Mouse (Mus musculus) lung, embryonic 16.5 days (tissue): ENCODE measurements at regions not wholly inside any gene's neighbourhood (a gene's known extent, or its start where the extent isn't known, plus 50 kb on each side); places are given as distances from the start of the nearest gene placed in this dataset.

ENCODE experiments used
- ATAC-seq: fragments of 200-750 bp; cut with Nextera tagmentation; 2 replicates; pipeline ENCODE4 v1.8.0; 2017; ENCODE audit warnings: low read depth, mild to moderate bottlenecking, moderate library complexity
- H3K27ac ChIP-seq: fragments of 300-500 bp; sonication (generic); 2 replicates; pipeline ENCODE4 v1.5.1; 2014; ENCODE audit warnings: mild to moderate bottlenecking, control low read depth, low read length
- H3K27me3 ChIP-seq: fragments of 300-500 bp; sonication (generic); 2 replicates; pipeline ENCODE4 v1.6.1; 2014; ENCODE audit warnings: low read depth, low read length, mixed read lengths; ENCODE audit not compliant: control insufficient read depth, insufficient read depth
- H3K36me3 ChIP-seq: fragments of 300-500 bp; sonication (generic); 2 replicates; pipeline ENCODE4 v1.6.1; 2014; ENCODE audit warnings: low read length; ENCODE audit not compliant: control insufficient read depth, insufficient read depth
- H3K4me1 ChIP-seq: fragments of 300-500 bp; sonication (generic); replicated peaks from 2 replicates; pipeline ENCODE4 v1.6.1; 2014; ENCODE audit warnings: low read length, mixed read lengths; ENCODE audit not compliant: control insufficient read depth, insufficient read depth
- H3K4me2 ChIP-seq: fragments of 300-500 bp; sonication (generic); 2 replicates; pipeline ENCODE4 v1.6.1; 2014; ENCODE audit warnings: low read depth, low read length, control low read depth
- H3K4me3 ChIP-seq: fragments of 300-500 bp; sonication (generic); 2 replicates; pipeline ENCODE4 v1.5.1; 2014; ENCODE audit warnings: mild to moderate bottlenecking, low read length, control low read depth
- H3K9ac ChIP-seq: fragments of 300-500 bp; sonication (generic); 2 replicates; pipeline ENCODE4 v1.6.1; 2014; ENCODE audit warnings: low read length, control low read depth
- H3K9me3 ChIP-seq: fragments of 300-500 bp; sonication (generic); 2 replicates; pipeline ENCODE4 v1.6.1; 2016; ENCODE audit warnings: low read length; ENCODE audit not compliant: control insufficient read depth
- WGBS: fragments of 180-500 bp; shearing (Covaris S2); extraction: QIAGEN DNeasy Blood & Tissue Kit; methylation state at CpG from one replicate; pipeline ENCODE4 v1.1.7; 2014; 5-methylcytosine and 5-hydroxymethylcytosine counted together

DNA sequence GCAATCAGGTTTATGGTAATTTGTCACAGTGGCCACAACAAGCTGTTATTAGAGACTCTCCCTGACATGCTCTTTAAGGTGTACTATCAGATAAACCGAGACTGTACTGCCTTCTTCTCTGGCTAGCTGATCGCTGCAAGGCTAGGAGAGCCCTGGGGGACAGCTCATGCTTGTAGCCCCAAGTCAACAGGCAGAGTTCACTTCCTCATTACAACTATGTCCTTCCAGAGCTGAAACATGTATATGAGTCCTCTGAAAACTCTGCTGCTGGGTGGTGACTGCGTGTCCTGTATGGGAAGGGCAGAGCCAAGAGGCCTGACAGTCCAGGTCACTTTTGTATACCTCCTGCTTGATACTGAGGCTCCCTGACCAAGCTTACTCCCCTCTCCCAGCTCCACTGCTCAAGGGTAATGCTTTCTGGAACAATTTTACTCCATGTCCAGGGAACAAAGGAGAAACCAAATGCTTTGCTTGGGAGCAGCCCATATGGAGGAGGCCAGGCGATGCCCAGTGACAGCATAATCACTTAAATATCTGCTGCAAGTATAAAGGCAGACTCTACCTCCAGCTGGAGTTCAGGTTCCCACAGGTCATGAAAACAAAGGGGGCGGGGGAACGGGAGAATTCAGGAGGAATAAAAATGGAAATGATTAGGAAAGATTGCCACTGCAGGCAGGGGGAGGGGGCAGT is 284.3 kb downstream of the Bcl11a start:
- ATAC-seq, result no peak

DNA sequence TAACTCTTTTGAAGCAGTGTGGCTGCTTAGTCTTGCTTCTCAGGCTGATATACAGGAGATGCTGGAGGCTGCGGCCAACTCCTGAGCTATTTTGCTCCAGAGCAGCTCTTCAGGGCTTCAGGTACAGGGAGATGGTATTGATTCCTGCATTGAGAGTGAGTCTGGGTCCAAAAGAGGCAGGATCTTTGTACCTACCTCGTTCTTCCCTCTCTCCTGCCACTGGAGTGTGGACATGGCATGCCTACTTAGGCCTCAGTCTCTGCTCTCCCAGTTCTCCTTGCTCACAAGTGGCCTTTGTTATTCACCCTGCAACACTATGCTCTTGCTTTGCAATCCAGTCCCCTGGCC is 284.8 kb downstream of the Bcl11a start:
- WGBS, result 71% methylated on average over 2 of the region's 2 CpGs
- no peaks in the 10 kb centered on the region for H3K4me1 ChIP-seq
- no peaks in the 10 kb centered on the region for H3K9me3 ChIP-seq
- H3K36me3 ChIP-seq, result no peaks in the 10 kb centered on the region
- no peaks in the 10 kb centered on the region for H3K27me3 ChIP-seq
- H3K9ac ChIP-seq, result no peak overlapping the region
- H3K4me2 ChIP-seq, result no peak overlapping the region
- H3K27ac ChIP-seq, result no peak overlapping the region
- no peak overlapping the region for H3K4me3 ChIP-seq
- ATAC-seq, result no peak

More for the DNA sequence above, 284.3 kb downstream of the Bcl11a start:
- H3K4me1 ChIP-seq, result no peaks in the 10 kb centered on the region
- H3K27me3 ChIP-seq, result no peaks in the 10 kb centered on the region
- no peaks in the 10 kb centered on the region for H3K36me3 ChIP-seq
- no peak overlapping the region for H3K4me3 ChIP-seq
- no peak overlapping the region for H3K4me2 ChIP-seq
- no peak overlapping the region for H3K27ac ChIP-seq
- WGBS, result 59% methylated on average over 6 of the region's 6 CpGs
- no peaks in the 10 kb centered on the region for H3K9me3 ChIP-seq
- H3K9ac ChIP-seq, result no peak overlapping the region

DNA sequence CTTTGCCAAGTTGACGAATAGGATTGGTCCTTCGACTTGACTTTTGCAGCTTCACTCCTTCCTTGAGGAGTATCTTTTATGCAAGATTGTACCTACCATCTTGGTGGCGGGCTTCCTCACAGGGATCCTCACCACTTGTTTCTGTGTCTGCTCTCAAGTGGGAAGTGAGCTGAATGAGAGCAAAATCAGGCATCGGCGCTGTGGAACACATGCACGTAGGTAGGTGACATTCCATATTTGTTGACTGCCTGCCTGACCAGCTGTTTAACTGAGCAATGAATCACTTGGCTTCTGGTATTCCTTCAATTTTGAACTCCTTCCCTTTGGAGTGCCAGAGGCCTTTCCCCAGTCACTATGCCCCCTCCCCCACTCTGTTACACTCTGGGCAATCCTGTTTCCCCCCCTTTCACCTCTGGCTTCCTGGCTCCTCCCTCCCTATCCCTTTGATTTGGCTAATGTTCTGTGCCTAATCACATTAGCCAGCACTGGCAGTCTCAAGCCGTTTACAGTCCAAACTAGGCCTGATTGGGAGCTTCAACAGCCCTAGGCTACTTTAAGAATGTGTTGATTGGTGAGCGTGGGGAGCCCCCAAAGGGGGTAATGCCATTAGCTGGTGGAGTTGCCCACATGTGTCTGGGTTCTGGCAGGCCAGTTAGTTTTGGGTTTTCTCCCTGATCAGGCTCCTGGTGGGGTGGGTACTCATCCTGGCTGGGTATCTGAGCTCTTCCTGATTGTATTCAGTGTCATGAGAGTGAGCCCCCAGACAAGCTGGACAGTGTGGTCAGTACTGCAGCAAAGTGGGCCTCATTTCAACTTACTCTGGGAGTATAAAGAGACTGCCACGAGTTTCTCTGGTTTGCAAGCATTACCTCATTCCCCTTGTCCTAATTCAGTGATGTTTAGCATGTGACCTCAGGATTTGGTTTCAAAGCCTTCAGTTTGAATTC is 285.8 kb downstream of the Bcl11a start:
- ATAC-seq, result no peak
- no peak overlapping the region for H3K9ac ChIP-seq
- no peak overlapping the region for H3K27ac ChIP-seq
- H3K4me1 ChIP-seq, result no peaks in the 10 kb centered on the region
- no peaks in the 10 kb centered on the region for H3K36me3 ChIP-seq
- no peaks in the 10 kb centered on the region for H3K27me3 ChIP-seq
- WGBS, result 56% methylated on average over 9 of the region's 9 CpGs
- no peak overlapping the region for H3K4me3 ChIP-seq
- H3K4me2 ChIP-seq, result no peak overlapping the region
- H3K9me3 ChIP-seq, result no peaks in the 10 kb centered on the region

DNA sequence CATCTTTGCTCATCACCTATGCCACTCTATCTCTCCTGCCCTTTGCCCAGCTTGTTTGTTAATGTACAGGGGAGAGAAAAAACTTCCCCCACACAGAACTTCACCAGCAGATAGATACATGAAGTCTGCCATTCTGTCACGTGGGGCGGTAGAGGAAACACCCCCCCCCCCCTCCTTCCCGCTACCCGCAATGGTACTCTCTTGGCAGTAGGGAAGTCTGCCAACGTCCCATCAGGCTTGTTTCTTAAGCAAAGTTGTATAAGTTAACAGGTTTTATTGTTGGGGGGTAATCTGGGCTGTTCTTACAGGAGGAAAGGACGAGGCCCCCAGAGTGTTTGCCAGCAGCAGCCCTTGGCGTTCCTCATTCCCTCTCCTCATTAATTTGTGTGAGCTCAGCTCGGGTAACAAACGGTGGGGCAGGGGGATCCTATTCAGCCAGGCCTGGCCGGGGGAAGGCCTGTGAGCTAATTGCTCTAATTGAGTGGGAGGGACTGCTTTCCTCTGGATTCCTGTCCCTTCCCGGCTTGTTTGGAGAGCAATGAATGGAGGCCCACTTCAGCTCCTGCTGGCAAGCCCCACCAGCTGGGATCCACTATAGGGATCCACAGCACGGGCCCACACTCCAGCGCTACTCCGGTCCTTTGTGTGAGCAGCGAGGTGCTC is 292.5 kb downstream of the Bcl11a start:
- Histone ChIP-seq H3K9ac (no peak overlapping the region), H3K4me2 (no peak overlapping the region), H3K4me1 (peaks cover 11% of the 10 kb centered on the region), H3K36me3 (no peaks in the 10 kb centered on the region), H3K9me3 (no peaks in the 10 kb centered on the region), H3K27me3 (no peaks in the 10 kb centered on the region), H3K4me3 (no peak overlapping the region), H3K27ac (no peak overlapping the region)
- 25% methylated on average over 15 of the region's 15 CpGs for WGBS
- ATAC-seq, result peak; percentile 31; the same call in 1 of the 2 replicates

DNA sequence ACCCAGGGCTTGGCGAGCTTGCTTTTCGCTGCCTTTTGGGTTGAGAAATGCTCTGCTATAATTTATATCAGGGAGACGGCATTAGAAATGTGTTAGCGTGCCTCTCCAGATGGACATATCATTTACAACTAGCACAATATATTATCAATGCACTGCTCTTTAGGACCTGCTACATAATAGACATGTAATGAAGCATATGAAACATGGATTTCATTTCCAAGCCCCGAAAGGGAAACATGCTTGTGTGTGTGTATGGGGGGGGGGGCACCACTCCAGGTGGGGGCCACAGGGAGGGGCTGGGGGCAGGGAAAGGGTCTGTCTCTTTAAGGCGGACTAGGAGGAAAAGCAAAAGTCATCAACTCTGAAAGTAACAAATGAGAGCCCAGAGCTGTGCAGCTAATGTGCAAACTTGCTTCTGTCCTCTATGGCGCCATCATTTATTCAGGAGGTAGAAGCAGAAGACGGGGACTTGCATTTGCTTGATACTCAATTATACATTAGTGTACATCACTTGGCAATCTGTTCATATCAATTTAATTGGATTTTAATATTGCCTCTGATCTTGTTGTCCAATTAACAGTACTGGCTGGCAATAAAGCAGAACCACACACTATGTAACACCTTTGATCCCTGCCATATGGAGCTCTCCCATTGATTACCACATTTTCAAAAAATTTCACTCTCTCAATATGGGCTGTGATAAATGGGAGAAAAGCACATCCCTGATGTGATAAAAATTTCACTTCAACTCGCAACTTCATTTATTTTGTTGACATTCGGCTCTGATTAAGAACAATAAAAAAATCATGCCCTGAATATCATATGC is 293.2 kb downstream of the Bcl11a start:
- Histone ChIP-seq H3K9ac (no peak overlapping the region), H3K36me3 (no peaks in the 10 kb centered on the region), H3K4me2 (no peak overlapping the region), H3K4me1 (peaks cover 11% of the 10 kb centered on the region), H3K27me3 (no peaks in the 10 kb centered on the region), H3K9me3 (no peaks in the 10 kb centered on the region), H3K4me3 (no peak overlapping the region), H3K27ac (no peak overlapping the region)
- 63% methylated on average over 10 of the region's 10 CpGs for WGBS
- no peak for ATAC-seq

DNA sequence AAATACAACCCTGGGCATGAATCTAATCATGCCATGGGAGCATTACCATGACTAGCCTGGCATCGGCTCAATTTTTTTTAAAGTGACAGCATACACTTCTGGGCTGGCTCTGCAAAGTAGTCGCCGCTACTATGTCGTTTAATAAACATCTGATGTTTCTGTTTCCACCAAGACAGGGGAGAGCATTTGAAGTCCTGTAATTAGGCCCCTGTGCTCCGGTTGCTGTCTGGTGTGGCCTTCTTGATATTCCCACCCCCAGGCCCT is 293.8 kb downstream of the Bcl11a start:
- Histone ChIP-seq H3K36me3 (no peaks in the 10 kb centered on the region), H3K4me1 (peaks cover 11% of the 10 kb centered on the region), H3K27ac (no peak overlapping the region), H3K4me3 (no peak overlapping the region), H3K4me2 (peak overlapping the region; percentile 13; the same call in 1 of the 2 replicates), H3K27me3 (no peaks in the 10 kb centered on the region), H3K9ac (no peak overlapping the region), H3K9me3 (no peaks in the 10 kb centered on the region)
- 68% methylated on average over 5 of the region's 5 CpGs for WGBS
- ATAC-seq, result 0 out of 2 replicates have a peak, but pooled peaks have one; percentile 12

DNA sequence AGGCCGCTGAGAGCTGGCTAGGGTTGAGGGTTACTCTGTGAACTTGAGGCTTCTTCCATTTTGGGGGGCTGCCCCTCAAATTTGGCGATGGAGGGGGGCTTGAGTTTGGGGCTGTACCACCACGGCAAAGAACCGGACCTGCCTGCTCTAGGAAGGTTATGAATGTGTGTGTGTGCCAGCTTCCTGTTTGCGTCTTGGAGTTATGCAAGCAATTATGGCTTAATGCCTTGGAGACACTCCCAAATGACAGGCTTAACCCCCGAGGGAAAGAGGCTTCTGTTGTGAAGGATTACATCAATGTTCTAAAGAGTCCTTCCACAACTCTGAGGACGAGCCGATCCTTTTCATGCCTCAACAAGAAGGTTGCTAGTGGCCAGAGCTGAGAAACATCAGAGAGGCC is 294.1 kb downstream of the Bcl11a start:
- WGBS, result 39% methylated on average over 8 of the region's 8 CpGs
- H3K9me3 ChIP-seq, result no peaks in the 10 kb centered on the region
- H3K4me2 ChIP-seq, result peak overlapping the region; percentile 13; the same call in 1 of the 2 replicates
- H3K4me1 ChIP-seq, result peaks cover 11% of the 10 kb centered on the region
- H3K4me3 ChIP-seq, result no peak overlapping the region
- no peaks in the 10 kb centered on the region for H3K36me3 ChIP-seq
- no peaks in the 10 kb centered on the region for H3K27me3 ChIP-seq
- no peak overlapping the region for H3K9ac ChIP-seq
- ATAC-seq, result peak; percentile 72; the same call in 1 of the 2 replicates
- no peak overlapping the region for H3K27ac ChIP-seq

DNA sequence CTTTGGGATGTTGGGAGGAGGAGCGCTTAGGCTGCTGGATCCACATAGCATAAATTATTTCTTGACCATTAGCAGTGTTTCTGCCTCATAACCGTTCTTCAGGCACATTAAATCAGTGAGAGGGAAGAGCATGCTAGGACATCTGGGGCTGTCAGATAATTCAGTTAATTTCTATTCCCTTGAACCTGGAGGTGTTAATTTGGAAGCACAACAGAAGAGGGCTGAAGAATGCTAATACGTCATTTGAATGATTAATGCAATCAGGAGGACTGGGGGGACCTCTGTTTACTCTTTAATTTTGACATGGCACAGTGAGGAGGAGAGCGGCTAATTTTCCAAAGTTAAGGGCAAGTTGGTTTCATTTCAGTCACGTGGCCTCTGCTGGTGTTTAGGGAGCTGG is 294.8 kb downstream of the Bcl11a start:
- Histone ChIP-seq H3K9me3 (no peaks in the 10 kb centered on the region), H3K4me3 (no peak overlapping the region), H3K27me3 (no peaks in the 10 kb centered on the region), H3K36me3 (no peaks in the 10 kb centered on the region), H3K27ac (no peak overlapping the region), H3K9ac (no peak overlapping the region), H3K4me2 (no peak overlapping the region), H3K4me1 (peaks cover 11% of the 10 kb centered on the region)
- 61% methylated on average over 5 of the region's 5 CpGs for WGBS
- ATAC-seq, result no peak
